Mouse (Mus musculus) intestine, embryonic 16.5 days (tissue): ENCODE results near the gene Crtac1. TPM values are rescaled to one million over a fixed set of nuclear protein-coding genes. Genes with fewer than 3 reads are reported as not detected.

Experiments used
- ATAC-seq: fragments of 200-750 bp; cut with Nextera tagmentation; 2 replicates; pipeline ENCODE4 v1.8.0; 2017; ENCODE audit warnings: moderate TSS enrichment, moderate library complexity
- H3K27ac ChIP-seq: fragments of 300-500 bp; sonication (generic); 2 replicates; pipeline ENCODE4 v1.5.1; 2014; ENCODE audit warnings: mild to moderate bottlenecking, low read length
- H3K27me3 ChIP-seq: fragments of 300-500 bp; sonication (generic); replicated peaks from 2 replicates; pipeline ENCODE4 v1.6.1; 2014; ENCODE audit warnings: low read length, control low read depth, mixed read lengths; ENCODE audit not compliant: control insufficient read depth, insufficient read depth
- H3K36me3 ChIP-seq: fragments of 300-500 bp; sonication (generic); 2 replicates; pipeline ENCODE4 v1.6.1; 2014; ENCODE audit warnings: low read length, control low read depth; ENCODE audit not compliant: control insufficient read depth, insufficient read depth
- H3K4me1 ChIP-seq: fragments of 300-500 bp; sonication (generic); 2 replicates; pipeline ENCODE4 v1.6.1; 2014; ENCODE audit warnings: low read length, control low read depth, mixed read lengths; ENCODE audit not compliant: control insufficient read depth, insufficient read depth
- H3K4me2 ChIP-seq: fragments of 300-500 bp; sonication (generic); 2 replicates; pipeline ENCODE4 v1.6.1; 2014; ENCODE audit warnings: low read depth, low read length, control low read depth
- H3K4me3 ChIP-seq: fragments of 300-500 bp; sonication (generic); 2 replicates; pipeline ENCODE4 v1.5.1; 2014; ENCODE audit warnings: mild to moderate bottlenecking, low read length
- H3K9ac ChIP-seq: fragments of 300-500 bp; sonication (generic); 2 replicates; pipeline ENCODE4 v1.6.1; 2014; ENCODE audit warnings: low read depth, low read length
- H3K9me3 ChIP-seq: fragments of 300-500 bp; sonication (generic); 2 replicates; pipeline ENCODE4 v1.6.1; 2016; ENCODE audit warnings: low read length, control low read depth; ENCODE audit not compliant: control insufficient read depth
- WGBS: fragments of 180-500 bp; shearing (Covaris S2); extraction: QIAGEN DNeasy Blood & Tissue Kit; methylation state at CpG from one replicate; pipeline ENCODE4 v1.1.7; 2014; 5-methylcytosine and 5-hydroxymethylcytosine counted together
- polyA plus RNA-seq: library from polyadenylated mRNA; unstranded; fragments of >200 nt; fragmentation: Nextera tagmentation; extraction: Ambion mirVana; gene quantifications from 2 replicates; pipeline ENCODE4 v1.2.1, GENCODE M21; 2015

Crtac1 gene
- polyA plus RNA-seq, 1 experiment from 2014 or later = 5.6 TPM

- H3K9me3 ChIP-seq = no peaks in the 10 kb centered on the region
- H3K9ac ChIP-seq = no peak overlapping the region
- no peak for ATAC-seq
- no peak overlapping the region for H3K4me2 ChIP-seq
- no peaks in the 10 kb centered on the region for H3K27me3 ChIP-seq
- H3K27ac ChIP-seq = no peak overlapping the region
- no peak overlapping the region for H3K4me3 ChIP-seq
- no peaks in the 10 kb centered on the region for H3K4me1 ChIP-seq
- no peaks in the 10 kb centered on the region for H3K36me3 ChIP-seq
- 72% methylated on average over 9 of the region's 9 CpGs for WGBS
Observed at GRCm38 (mm10) chr19:42454006-42454405, 22.4 kb upstream of the Crtac1 start.

- 72% methylated on average over 7 of the region's 7 CpGs for WGBS
- Histone ChIP-seq H3K4me1 (no peaks in the 10 kb centered on the region), H3K36me3 (no peaks in the 10 kb centered on the region), H3K9me3 (no peaks in the 10 kb centered on the region), H3K27me3 (no peaks in the 10 kb centered on the region), H3K4me2 (no peak overlapping the region), H3K4me3 (no peak overlapping the region), H3K27ac (no peak overlapping the region), H3K9ac (no peak overlapping the region)
- no peak for ATAC-seq
Observed at GRCm38 (mm10) chr19:42452539-42452938, 21.0 kb upstream of the Crtac1 start.

DNA sequence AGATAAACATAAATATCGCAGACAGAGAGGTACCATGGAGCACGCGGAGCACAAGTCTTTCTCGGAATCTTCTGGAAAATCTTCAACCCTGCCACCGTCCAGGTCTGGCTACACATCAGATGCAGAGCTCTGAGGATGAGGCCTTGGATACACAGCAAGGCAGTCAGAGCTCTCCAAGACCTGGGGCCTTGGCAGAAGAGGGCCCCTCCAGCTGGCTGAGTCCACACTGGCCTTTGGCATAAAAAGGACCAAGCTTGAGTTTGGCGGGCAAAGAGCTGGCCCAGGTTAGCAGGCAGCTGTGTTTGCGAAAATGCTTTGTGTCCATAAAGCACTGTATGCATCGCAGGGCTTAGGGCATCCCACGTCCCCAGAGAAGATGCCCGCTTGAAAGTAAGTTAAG is 17.0 kb upstream of the Crtac1 start:
- Histone ChIP-seq H3K4me1 (no peaks in the 10 kb centered on the region), H3K4me2 (no peak overlapping the region), H3K36me3 (no peaks in the 10 kb centered on the region), H3K4me3 (no peak overlapping the region), H3K9me3 (no peaks in the 10 kb centered on the region), H3K27me3 (no peaks in the 10 kb centered on the region), H3K9ac (no peak overlapping the region), H3K27ac (no peak overlapping the region)
- WGBS = 92% methylated on average over 10 of the region's 10 CpGs
- ATAC-seq = no peak

DNA sequence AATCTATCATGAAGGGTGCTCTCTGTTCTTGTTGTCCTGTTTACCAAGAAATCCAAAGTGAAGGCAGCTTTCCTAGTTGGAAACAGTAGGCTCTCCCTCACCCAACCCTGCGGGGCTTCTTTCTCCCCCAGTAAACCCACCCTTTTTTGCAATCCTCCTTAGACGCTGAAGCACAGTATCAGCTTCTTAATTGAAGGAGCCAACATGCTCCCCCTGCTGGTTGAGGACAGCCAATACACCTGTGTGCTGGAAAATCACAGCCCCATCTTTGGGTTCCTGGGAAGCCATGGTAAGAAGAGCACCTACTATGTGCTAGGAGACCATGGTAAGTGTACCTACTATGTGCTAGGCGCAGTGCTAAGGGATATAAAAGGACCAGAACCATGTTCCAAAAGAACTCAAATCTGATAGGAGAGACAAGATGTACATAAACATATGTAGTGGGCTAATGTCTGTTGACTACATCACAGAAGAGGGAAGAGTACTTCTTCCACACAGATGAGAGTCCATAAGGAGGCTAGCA is 12.4 kb upstream of the Crtac1 start:
- Histone ChIP-seq H3K27ac (no peak overlapping the region), H3K4me1 (no peaks in the 10 kb centered on the region), H3K4me3 (no peak overlapping the region), H3K4me2 (no peak overlapping the region), H3K9ac (no peak overlapping the region), H3K9me3 (no peaks in the 10 kb centered on the region), H3K27me3 (no peaks in the 10 kb centered on the region; the same call in 1 of the 2 replicates), H3K36me3 (no peaks in the 10 kb centered on the region)
- ATAC-seq = no peak
- WGBS = 14% methylated on average over 3 of the region's 3 CpGs

- Histone ChIP-seq H3K9me3 (no peaks in the 10 kb centered on the region), H3K4me1 (no peaks in the 10 kb centered on the region), H3K4me2 (no peak overlapping the region), H3K4me3 (no peak overlapping the region), H3K9ac (no peak overlapping the region), H3K27me3 (no peaks in the 10 kb centered on the region; the same call in 1 of the 2 replicates), H3K27ac (no peak overlapping the region), H3K36me3 (no peaks in the 10 kb centered on the region)
- 73% methylated on average over 4 of the region's 4 CpGs for WGBS
- ATAC-seq = no peak
Observed at GRCm38 (mm10) chr19:42443266-42443665, 11.7 kb upstream of the Crtac1 start.

- Histone ChIP-seq H3K4me2 (no peak overlapping the region), H3K36me3 (no peaks in the 10 kb centered on the region), H3K9ac (no peak overlapping the region), H3K9me3 (no peaks in the 10 kb centered on the region), H3K4me1 (no peaks in the 10 kb centered on the region), H3K4me3 (no peak overlapping the region), H3K27me3 (no peaks in the 10 kb centered on the region; the same call in 1 of the 2 replicates), H3K27ac (no peak overlapping the region)
- ATAC-seq = no peak
- WGBS = 52% methylated on average over 8 of the region's 8 CpGs
Observed at GRCm38 (mm10) chr19:42442246-42443197, 10.9 kb upstream of the Crtac1 start.

GRCm38 (mm10) chr19:42440089-42440488 is 8.5 kb upstream of the Crtac1 start:
- no peak for ATAC-seq
- no peak overlapping the region for H3K27ac ChIP-seq
- peaks cover 4% of the 10 kb centered on the region; the same call in 1 of the 2 replicates for H3K27me3 ChIP-seq
- no peak overlapping the region for H3K9ac ChIP-seq
- no peak overlapping the region for H3K4me2 ChIP-seq
- 25% methylated on average over 3 of the region's 3 CpGs for WGBS
- no peak overlapping the region for H3K4me3 ChIP-seq
- H3K36me3 ChIP-seq = no peaks in the 10 kb centered on the region
- H3K9me3 ChIP-seq = no peaks in the 10 kb centered on the region
- H3K4me1 ChIP-seq = no peaks in the 10 kb centered on the region

GRCm38 (mm10) chr19:42439353-42439752 is 7.8 kb upstream of the Crtac1 start:
- H3K4me2 ChIP-seq = no peak overlapping the region
- H3K4me3 ChIP-seq = no peak overlapping the region
- ATAC-seq = no peak
- no peak overlapping the region for H3K27ac ChIP-seq
- WGBS = 73% methylated on average over 9 of the region's 9 CpGs
- H3K36me3 ChIP-seq = no peaks in the 10 kb centered on the region
- peaks cover 11% of the 10 kb centered on the region for H3K27me3 ChIP-seq
- H3K4me1 ChIP-seq = no peaks in the 10 kb centered on the region
- no peak overlapping the region for H3K9ac ChIP-seq
- no peaks in the 10 kb centered on the region for H3K9me3 ChIP-seq

DNA sequence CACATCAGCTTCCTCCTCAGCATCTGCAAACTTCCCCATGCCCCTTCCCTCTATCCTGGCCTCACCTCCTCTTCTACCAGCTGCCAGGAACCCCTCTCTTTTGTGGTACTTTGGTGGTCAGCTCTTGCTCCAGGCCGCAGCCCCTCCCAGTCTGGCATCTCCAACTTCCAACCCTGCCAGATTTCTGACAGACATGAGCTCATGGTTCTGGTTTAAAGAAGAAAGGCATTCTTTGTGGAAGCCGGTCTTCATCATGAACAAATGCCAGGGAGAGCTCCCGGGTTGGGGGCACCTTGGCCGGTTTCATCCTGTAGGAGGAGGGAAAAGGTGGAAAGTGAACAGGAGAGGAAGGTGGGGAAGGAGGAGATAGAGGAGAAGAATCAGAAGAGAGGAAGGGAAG is 4.0 kb upstream of the Crtac1 start:
- Histone ChIP-seq H3K4me1 (peaks cover 9% of the 10 kb centered on the region), H3K9ac (no peak overlapping the region), H3K27me3 (peaks cover 47% of the 10 kb centered on the region), H3K9me3 (no peaks in the 10 kb centered on the region), H3K4me2 (no peak overlapping the region), H3K36me3 (no peaks in the 10 kb centered on the region), H3K4me3 (no peak overlapping the region), H3K27ac (no peak overlapping the region)
- no peak for ATAC-seq
- 57% methylated on average over 4 of the region's 4 CpGs for WGBS
